Mouse (Mus musculus) embryonic facial prominence, embryonic 10.5 days (tissue): ENCODE data around the gene Ryr2. TPM values are rescaled to one million over a fixed set of nuclear protein-coding genes. Genes with fewer than 3 reads are reported as not detected.

Experiments used
- DNase-seq: peaks from one replicate; pipeline ENCODE4 v3.0.0-alpha.2; 2017; ENCODE audit warnings: low spot score
- H3K27ac ChIP-seq: fragments of 300-500 bp; sonication (generic); replicated peaks from 2 replicates; pipeline ENCODE4 v1.5.1; 2016; ENCODE audit warnings: mild to moderate bottlenecking
- H3K27me3 ChIP-seq: fragments of 300-500 bp; sonication (generic); replicated peaks from 2 replicates; pipeline ENCODE4 v1.6.1; 2016; ENCODE audit warnings: low read depth, mild to moderate bottlenecking; ENCODE audit not compliant: poor library complexity, severe bottlenecking
- H3K36me3 ChIP-seq: fragments of 300-500 bp; sonication (generic); replicated peaks from 2 replicates; pipeline ENCODE4 v1.6.1; 2016; ENCODE audit warnings: mild to moderate bottlenecking, moderate library complexity
- H3K4me1 ChIP-seq: fragments of 300-500 bp; sonication (generic); 2 replicates; pipeline ENCODE4 v1.6.1; 2016
- H3K4me3 ChIP-seq: fragments of 300-500 bp; sonication (generic); 2 replicates; pipeline ENCODE4 v1.5.1; 2016; ENCODE audit warnings: mild to moderate bottlenecking, moderate library complexity
- H3K9me3 ChIP-seq: fragments of 300-500 bp; sonication (generic); 2 replicates; pipeline ENCODE4 v1.6.1; 2016; ENCODE audit warnings: mild to moderate bottlenecking
- WGBS: fragments of 180-500 bp; shearing (Covaris S2); methylation state at CpG from one replicate; pipeline ENCODE4 v1.1.7; 2016; 5-methylcytosine and 5-hydroxymethylcytosine counted together
- polyA plus RNA-seq: library from polyadenylated mRNA; unstranded; fragments of >200 nt; fragmentation: Nextera tagmentation; extraction: Ambion mirVana; gene quantifications from 2 replicates; pipeline ENCODE4 v1.2.1, GENCODE M21; 2016

Gene Ryr2
- polyA plus RNA-seq, 1 experiment from 2014 or later, result 0.14 TPM

- no peak for DNase-seq
- H3K36me3 ChIP-seq, result no peaks in the 10 kb centered on the region
- WGBS, result 73% methylated on average over 7 of the region's 7 CpGs
- H3K4me1 ChIP-seq, result no peaks in the 10 kb centered on the region
- H3K9me3 ChIP-seq, result no peaks in the 10 kb centered on the region
- no peak overlapping the region for H3K27ac ChIP-seq
- no peak overlapping the region for H3K4me3 ChIP-seq
- no peaks in the 10 kb centered on the region for H3K27me3 ChIP-seq
Observed at GRCm38 (mm10) chr13:11757894-11758293, 348.9 kb downstream of the Ryr2 start.

GRCm38 (mm10) chr13:11745479-11745878, 361.3 kb downstream of the Ryr2 start:
- 89% methylated on average over 9 of the region's 9 CpGs for WGBS

GRCm38 (mm10) chr13:11738211-11738610, 368.5 kb downstream of the Ryr2 start:
- no peak overlapping the region for H3K27ac ChIP-seq
- no peak for DNase-seq
- H3K36me3 ChIP-seq, result no peaks in the 10 kb centered on the region
- WGBS, result 89% methylated on average over 12 of the region's 12 CpGs
- H3K4me1 ChIP-seq, result no peaks in the 10 kb centered on the region
- H3K9me3 ChIP-seq, result no peaks in the 10 kb centered on the region
- H3K4me3 ChIP-seq, result no peak overlapping the region
- no peaks in the 10 kb centered on the region for H3K27me3 ChIP-seq

More at GRCm38 (mm10) chr13:11745479-11745878, 361.3 kb downstream of the Ryr2 start:
- Histone ChIP-seq H3K27ac (no peak overlapping the region), H3K4me1 (no peaks in the 10 kb centered on the region), H3K4me3 (no peak overlapping the region), H3K27me3 (no peaks in the 10 kb centered on the region), H3K36me3 (no peaks in the 10 kb centered on the region), H3K9me3 (no peaks in the 10 kb centered on the region)
- DNase-seq, result no peak

GRCm38 (mm10) chr13:11716216-11716615, 390.5 kb downstream of the Ryr2 start:
- H3K4me1 ChIP-seq, result no peaks in the 10 kb centered on the region
- no peak overlapping the region for H3K4me3 ChIP-seq
- WGBS, result 92% methylated on average over 4 of the region's 4 CpGs
- no peak overlapping the region for H3K27ac ChIP-seq
- no peaks in the 10 kb centered on the region for H3K9me3 ChIP-seq
- no peaks in the 10 kb centered on the region for H3K27me3 ChIP-seq
- no peaks in the 10 kb centered on the region for H3K36me3 ChIP-seq
- no peak for DNase-seq

- Histone ChIP-seq H3K27me3 (no peaks in the 10 kb centered on the region), H3K9me3 (no peaks in the 10 kb centered on the region), H3K36me3 (no peaks in the 10 kb centered on the region), H3K4me3 (no peak overlapping the region), H3K27ac (no peak overlapping the region), H3K4me1 (no peaks in the 10 kb centered on the region)
- 89% methylated on average over 7 of the region's 7 CpGs for WGBS
- no peak for DNase-seq
Observed at GRCm38 (mm10) chr13:11709708-11710471, 396.9 kb downstream of the Ryr2 start.

GRCm38 (mm10) chr13:11701721-11702120, 405.0 kb downstream of the Ryr2 start:
- Histone ChIP-seq H3K9me3 (no peaks in the 10 kb centered on the region), H3K36me3 (no peaks in the 10 kb centered on the region), H3K27ac (no peak overlapping the region), H3K27me3 (no peaks in the 10 kb centered on the region), H3K4me1 (no peaks in the 10 kb centered on the region), H3K4me3 (no peak overlapping the region)
- 88% methylated on average over 3 of the region's 3 CpGs for WGBS
- DNase-seq, result no peak

- WGBS, result 88% methylated on average over 1 of the region's 1 CpGs
- Histone ChIP-seq H3K4me3 (no peak overlapping the region), H3K36me3 (no peaks in the 10 kb centered on the region), H3K4me1 (no peaks in the 10 kb centered on the region), H3K9me3 (no peaks in the 10 kb centered on the region), H3K27me3 (no peaks in the 10 kb centered on the region), H3K27ac (no peak overlapping the region)
- no peak for DNase-seq
Observed at GRCm38 (mm10) chr13:11696496-11696895, 410.2 kb downstream of the Ryr2 start.

- no peak for DNase-seq
- Histone ChIP-seq H3K36me3 (no peaks in the 10 kb centered on the region), H3K4me1 (no peaks in the 10 kb centered on the region), H3K4me3 (no peak overlapping the region), H3K27me3 (no peaks in the 10 kb centered on the region), H3K9me3 (no peaks in the 10 kb centered on the region), H3K27ac (no peak overlapping the region)
- 82% methylated on average over 4 of the region's 4 CpGs for WGBS
Observed at GRCm38 (mm10) chr13:11681802-11682201, 424.9 kb downstream of the Ryr2 start.

GRCm38 (mm10) chr13:11662815-11663214, 443.9 kb downstream of the Ryr2 start:
- no peak for DNase-seq
- no peaks in the 10 kb centered on the region for H3K36me3 ChIP-seq
- H3K4me3 ChIP-seq, result no peak overlapping the region
- no peaks in the 10 kb centered on the region for H3K4me1 ChIP-seq
- no peaks in the 10 kb centered on the region for H3K27me3 ChIP-seq
- no peak overlapping the region for H3K27ac ChIP-seq
- no peaks in the 10 kb centered on the region for H3K9me3 ChIP-seq

- WGBS, result 95% methylated on average over 1 of the region's 1 CpGs
- H3K9me3 ChIP-seq, result no peaks in the 10 kb centered on the region
- no peaks in the 10 kb centered on the region for H3K27me3 ChIP-seq
- no peak overlapping the region for H3K4me3 ChIP-seq
- H3K4me1 ChIP-seq, result no peaks in the 10 kb centered on the region
- no peaks in the 10 kb centered on the region for H3K36me3 ChIP-seq
- no peak overlapping the region for H3K27ac ChIP-seq
- no peak for DNase-seq
Observed at GRCm38 (mm10) chr13:11644846-11645245, 461.9 kb downstream of the Ryr2 start.

GRCm38 (mm10) chr13:11636383-11636782, 470.4 kb downstream of the Ryr2 start:
- Histone ChIP-seq H3K9me3 (no peaks in the 10 kb centered on the region), H3K27ac (no peak overlapping the region), H3K27me3 (no peaks in the 10 kb centered on the region), H3K4me1 (0 out of 2 replicates have a peak, but pooled peaks cover 2% of the 10 kb centered on the region), H3K4me3 (no peak overlapping the region), H3K36me3 (no peaks in the 10 kb centered on the region)
- 92% methylated on average over 5 of the region's 5 CpGs for WGBS
- DNase-seq, result no peak

- H3K4me3 ChIP-seq, result no peak overlapping the region
- no peak for DNase-seq
- 55% methylated on average over 7 of the region's 7 CpGs for WGBS
- H3K27me3 ChIP-seq, result no peaks in the 10 kb centered on the region
- no peaks in the 10 kb centered on the region for H3K36me3 ChIP-seq
- H3K4me1 ChIP-seq, result no peaks in the 10 kb centered on the region
- H3K27ac ChIP-seq, result no peak overlapping the region
- no peaks in the 10 kb centered on the region for H3K9me3 ChIP-seq
Observed at GRCm38 (mm10) chr13:11624513-11624912, 482.2 kb downstream of the Ryr2 start.

- no peak overlapping the region for H3K4me3 ChIP-seq
- no peaks in the 10 kb centered on the region for H3K9me3 ChIP-seq
- H3K4me1 ChIP-seq, result no peaks in the 10 kb centered on the region
- H3K36me3 ChIP-seq, result no peaks in the 10 kb centered on the region
- no peaks in the 10 kb centered on the region for H3K27me3 ChIP-seq
- DNase-seq, result no peak
- H3K27ac ChIP-seq, result no peak overlapping the region
- 90% methylated on average over 9 of the region's 9 CpGs for WGBS
Observed at GRCm38 (mm10) chr13:11595431-11595830, 511.3 kb downstream of the Ryr2 start.
